Comparison of ENCODE assay signal across 9 mouse cellular contexts in genomic region chr1:170908341-170908740, GRCm38 (mm10). TPM values are rescaled to one million over a fixed set of nuclear protein-coding genes. Genes with fewer than 3 reads are reported as not detected.
DNase-seq lines count a peak whose midpoint lies in the region; ATAC-seq and TF ChIP-seq lines count a peak whose summit lies in the region.
"Had no signal": no experiment of that assay in that cellular context is flagged by ENCODE, and none has a peak within 500 bp of the region (broad histone marks: within the 10 kb centered on the region; RNA-seq: fewer than 3 reads in every experiment).

No protein-coding gene starts in this region.

- H3K4me3 ChIP-seq in heart, embryonic 14.5 days (ENCODE audit: control insufficient read depth in 1 of 2, insufficient read depth in 1 of 2, low read depth in 1 of 2, low read length in 2 of 2) = peak overlapping the region; percentile 41 to 48
- H3K4me3 ChIP-seq in bone marrow, adult 2 months (replicated peaks; ENCODE audit: control insufficient read depth, low read depth, low read length) = peak overlapping the region; percentile 29
- peak overlapping the region; percentile 19; the same call in 1 of the 2 replicates for H3K4me3 ChIP-seq in embryonic fibroblast, embryonic 13.5 days (ENCODE audit: insufficient read depth, low read length)
- H3K4me3 ChIP-seq in limb, embryonic 15.5 days = peak overlapping the region; percentile 42
- H3K4me3 ChIP-seq in small intestine, adult 2 months (ENCODE audit: low read depth, low read length) = peak overlapping the region; percentile 59

- WGBS in heart, embryonic 14.5 days = 5% methylated on average over 21 of the region's 21 CpGs
- 8% methylated on average over 21 of the region's 21 CpGs for WGBS in bone marrow, adult 2 months
- WGBS in limb, embryonic 15.5 days = 3% methylated on average over 21 of the region's 21 CpGs
- 12% methylated on average over 21 of the region's 21 CpGs for WGBS in small intestine, adult 2 months

- ATAC-seq in heart, embryonic 14.5 days (ENCODE audit: insufficient number of reproducible peaks, insufficient read depth, low FRiP score, low read depth) = no peak
- no peak for ATAC-seq in limb, embryonic 15.5 days (ENCODE audit: insufficient number of reproducible peaks, low FRiP score, low TSS enrichment, low read depth)

- TF ChIP-seq CTCF in bone marrow, adult 2 months (IDR thresholded peaks at IDR 0.05; ENCODE audit: control insufficient read depth, insufficient read depth, low read length) = no peak
- TF ChIP-seq CTCF in embryonic fibroblast, embryonic 13.5 days (IDR thresholded peaks at IDR 0.05; ENCODE audit: borderline replicate concordance, insufficient read depth, low read length) = no peak
- no peak for TF ChIP-seq CTCF in small intestine, adult 2 months (IDR thresholded peaks at IDR 0.05; ENCODE audit: extremely low read depth, insufficient read length, insufficient replicate concordance, low read depth, low read length)

- no peaks in the 10 kb centered on the region for H3K9me3 ChIP-seq in heart, embryonic 14.5 days (ENCODE audit: control insufficient read depth, low read length)
- no peaks in the 10 kb centered on the region for H3K9me3 ChIP-seq in limb, embryonic 15.5 days

- peak overlapping the region; percentile 60 for H3K9ac ChIP-seq in heart, embryonic 14.5 days (ENCODE audit: low read length)
- no peak overlapping the region for H3K9ac ChIP-seq in limb, embryonic 15.5 days

- H3K4me2 ChIP-seq in heart, embryonic 14.5 days (ENCODE audit: low read length) = peak overlapping the region; percentile 96
- H3K4me2 ChIP-seq in limb, embryonic 15.5 days = peak overlapping the region; percentile 78

- H3K27ac ChIP-seq in heart, embryonic 14.5 days (replicated peaks in 1 of 2; ENCODE audit: control insufficient read depth in 1 of 2, insufficient read depth in 1 of 2, low read depth in 2 of 2, low read length in 2 of 2) = no peak overlapping the region
- H3K27ac ChIP-seq in bone marrow, adult 2 months (ENCODE audit: control insufficient read depth, insufficient read depth, low read depth, low read length, poor library complexity) = no peak overlapping the region; the same call in 1 of the 2 replicates
- no peak overlapping the region for H3K27ac ChIP-seq in embryonic fibroblast, embryonic 13.5 days (ENCODE audit: insufficient read depth, low read length)
- H3K27ac ChIP-seq in limb, embryonic 15.5 days = no peak overlapping the region
- H3K27ac ChIP-seq in small intestine, adult 2 months (ENCODE audit: insufficient read depth, low read depth, low read length) = no peak overlapping the region

- no peak for DNase-seq in heart, postnatal 10 days
- DNase-seq in thymus, postnatal 10 days (ENCODE audit: low spot score in 2 of 2) = no peak
- DNase-seq in adrenal gland, adult 18-20 months (ENCODE audit: low spot score in 2 of 2) = no peak

- no peak for TF ChIP-seq POLR2A in bone marrow, adult 2 months (IDR thresholded peaks at IDR 0.05; ENCODE audit: borderline replicate concordance, control insufficient read depth, low read depth, low read length)
- TF ChIP-seq POLR2A in embryonic fibroblast, embryonic 13.5 days (IDR thresholded peaks at IDR 0.05; ENCODE audit: low read depth, low read length) = no peak
- TF ChIP-seq POLR2A in small intestine, adult 2 months (IDR thresholded peaks at IDR 0.05; ENCODE audit: low read depth, low read length) = no peak

- H3K4me1 ChIP-seq in heart, embryonic 14.5 days (ENCODE audit: control insufficient read depth in 2 of 2, insufficient read depth in 2 of 2, low read length in 2 of 2) = peaks cover 4 to 7% of the 10 kb centered on the region in 2 experiments; a peak in 2 of 4 replicates
- H3K4me1 ChIP-seq in bone marrow, adult 2 months (ENCODE audit: control insufficient read depth, insufficient read depth, low read length) = peaks cover 3% of the 10 kb centered on the region
- H3K4me1 ChIP-seq in embryonic fibroblast, embryonic 13.5 days (ENCODE audit: control insufficient read depth, insufficient read depth, low read length) = no peaks in the 10 kb centered on the region
- H3K4me1 ChIP-seq in limb, embryonic 15.5 days = peaks cover 16% of the 10 kb centered on the region
- peaks cover 8% of the 10 kb centered on the region; the same call in 1 of the 2 replicates for H3K4me1 ChIP-seq in small intestine, adult 2 months (ENCODE audit: control insufficient read depth, insufficient read depth, insufficient read length, low read length)

- H3K36me3 ChIP-seq in heart, embryonic 14.5 days (ENCODE audit: control insufficient read depth, insufficient read depth, low read length) = no peaks in the 10 kb centered on the region
- H3K36me3 ChIP-seq in limb, embryonic 15.5 days = no peaks in the 10 kb centered on the region
- H3K36me3 ChIP-seq in small intestine, adult 2 months (ENCODE audit: control insufficient read depth, insufficient read depth, low read length) = no peaks in the 10 kb centered on the region
- H3K36me3 ChIP-seq: G1E had no signal

- intact Hi-C loops in heart, postnatal 10 days (cut with DNase I) = no loop called here

- peaks cover 64% of the 10 kb centered on the region for H3K27me3 ChIP-seq in heart, embryonic 14.5 days (ENCODE audit: control insufficient read depth, insufficient read depth, low read length)
- peaks cover 47% of the 10 kb centered on the region for H3K27me3 ChIP-seq in limb, embryonic 15.5 days
- H3K27me3 ChIP-seq in small intestine, adult 2 months (ENCODE audit: control insufficient read depth, insufficient read depth, low read length) = peaks cover 25% of the 10 kb centered on the region

RNA-seq across cellular contexts. Expression of gene Fcrlb, which starts 4.4 kb away (rescaled TPM):
- polyA plus RNA-seq in heart, embryonic 14.5 days (2014; fragmentation: Nextera tagmentation; extraction: Ambion mirVana) = 0.15 TPM in 1 of 2 replicates, not detected in the other
- total RNA-seq in heart, postnatal 10 days (2021) = not detected
- not detected in 2 replicates for polyA plus RNA-seq in bone marrow, adult 2 months (2011; ENCODE audit: insufficient read depth, insufficient read length, low replicate concordance, missing spikeins)
- not detected in 2 replicates for polyA plus RNA-seq in embryonic fibroblast, embryonic 13.5 days (2011; ENCODE audit: insufficient read length, low read depth, missing spikeins)
- polyA plus RNA-seq in limb, embryonic 15.5 days (2015; fragmentation: Nextera tagmentation; extraction: Ambion mirVana) = 0.14 and 0.15 TPM in 2 replicates
- polyA plus RNA-seq in small intestine, adult 2 months (2012; rRNA removed) = 0.61 and 0.89 TPM in 2 replicates
- not detected for total RNA-seq in adrenal gland, adult 18-20 months (2021)
- total RNA-seq: G1E had no signal
- polyA plus RNA-seq: G1E had no signal

RNA-seq across cellular contexts. Expression of gene Fcrla, which starts 19.0 kb away (rescaled TPM):
- polyA plus RNA-seq in heart, embryonic 14.5 days (2014; fragmentation: Nextera tagmentation; extraction: Ambion mirVana) = 0.15 TPM in 2 replicates
- 1 to 10 TPM in 1 of 2 experiments, under 1 TPM in 1; 0.57 to 1.6 TPM for total RNA-seq in heart, postnatal 10 days (2021)
- polyA plus RNA-seq in bone marrow, adult 2 months (2011; ENCODE audit: insufficient read depth, insufficient read length, low replicate concordance, missing spikeins) = 18.2 and 44.1 TPM in 2 replicates
- polyA plus RNA-seq in embryonic fibroblast, embryonic 13.5 days (2011; ENCODE audit: insufficient read length, low read depth, missing spikeins) = not detected in 2 replicates
- polyA plus RNA-seq in limb, embryonic 15.5 days (2015; fragmentation: Nextera tagmentation; extraction: Ambion mirVana) = 0.22 TPM in 1 of 2 replicates, not detected in the other
- 1.8 and 4.2 TPM in 2 replicates for polyA plus RNA-seq in small intestine, adult 2 months (2012; rRNA removed)
- total RNA-seq in adrenal gland, adult 18-20 months (2021) = under 1 TPM in 1 of 2 experiments, not detected in 1; 0.54 TPM

RNA-seq across cellular contexts. Expression of gene Dusp12, which starts 23.0 kb away (rescaled TPM):
- polyA plus RNA-seq in heart, embryonic 14.5 days (2014; fragmentation: Nextera tagmentation; extraction: Ambion mirVana) = 23.0 and 27.5 TPM in 2 replicates
- total RNA-seq in heart, postnatal 10 days (2021) = 10 to 100 TPM in 1 of 2 experiments, 1 to 10 TPM in 1; 8.7 to 13.1 TPM
- 7.5 and 18.2 TPM in 2 replicates for polyA plus RNA-seq in bone marrow, adult 2 months (2011; ENCODE audit: insufficient read depth, insufficient read length, low replicate concordance, missing spikeins)
- 20.0 and 28.4 TPM in 2 replicates for polyA plus RNA-seq in embryonic fibroblast, embryonic 13.5 days (2011; ENCODE audit: insufficient read length, low read depth, missing spikeins)
- 44.5 and 48.3 TPM in 2 replicates for polyA plus RNA-seq in limb, embryonic 15.5 days (2015; fragmentation: Nextera tagmentation; extraction: Ambion mirVana)
- polyA plus RNA-seq in small intestine, adult 2 months (2012; rRNA removed) = 5.5 and 8.0 TPM in 2 replicates
- total RNA-seq in adrenal gland, adult 18-20 months (2021) = 10 to 100 TPM; 13.5 to 18.2 TPM

RNA-seq across cellular contexts. Expression of gene Gm26620, which starts 23.5 kb away (rescaled TPM):
- not detected in 2 replicates for polyA plus RNA-seq in heart, embryonic 14.5 days (2014; fragmentation: Nextera tagmentation; extraction: Ambion mirVana)
- total RNA-seq in heart, postnatal 10 days (2021) = under 1 TPM; 0.55 to 0.67 TPM
- 2.4 and 4.4 TPM in 2 replicates for polyA plus RNA-seq in bone marrow, adult 2 months (2011; ENCODE audit: insufficient read depth, insufficient read length, low replicate concordance, missing spikeins)
- polyA plus RNA-seq in embryonic fibroblast, embryonic 13.5 days (2011; ENCODE audit: insufficient read length, low read depth, missing spikeins) = not detected in 2 replicates
- 0.43 and 0.76 TPM in 2 replicates for polyA plus RNA-seq in limb, embryonic 15.5 days (2015; fragmentation: Nextera tagmentation; extraction: Ambion mirVana)
- 1.1 and 1.5 TPM in 2 replicates for polyA plus RNA-seq in small intestine, adult 2 months (2012; rRNA removed)
- total RNA-seq in adrenal gland, adult 18-20 months (2021) = under 1 TPM; 0.51 to 0.53 TPM

RNA-seq across cellular contexts. Expression of gene Atf6, which starts 40.8 kb away (rescaled TPM):
- polyA plus RNA-seq in heart, embryonic 14.5 days (2014; fragmentation: Nextera tagmentation; extraction: Ambion mirVana) = 14.4 and 16.0 TPM in 2 replicates
- 10 to 100 TPM; 52.5 to 54.4 TPM for total RNA-seq in heart, postnatal 10 days (2021)
- 3.8 and 7.7 TPM in 2 replicates for polyA plus RNA-seq in bone marrow, adult 2 months (2011; ENCODE audit: insufficient read depth, insufficient read length, low replicate concordance, missing spikeins)
- 26.8 and 29.2 TPM in 2 replicates for polyA plus RNA-seq in embryonic fibroblast, embryonic 13.5 days (2011; ENCODE audit: insufficient read length, low read depth, missing spikeins)
- 8.3 and 8.6 TPM in 2 replicates for polyA plus RNA-seq in limb, embryonic 15.5 days (2015; fragmentation: Nextera tagmentation; extraction: Ambion mirVana)
- 4.4 and 8.4 TPM in 2 replicates for polyA plus RNA-seq in small intestine, adult 2 months (2012; rRNA removed)
- total RNA-seq in adrenal gland, adult 18-20 months (2021) = 10 to 100 TPM; 34.8 to 36.9 TPM
